Mouse (Mus musculus) left cerebral cortex, adult 8-10 months (tissue): ENCODE data around the gene 1500015O10Rik. TPM values are rescaled to one million over a fixed set of nuclear protein-coding genes. Genes with fewer than 3 reads are reported as not detected.

Source experiments
- DNase-seq, 2 experiments: peaks; one replicate each; pipeline ENCODE4 v3.0.0; 2022; ENCODE audit warnings: low spot score in 2 of 2
- total RNA-seq, 4 experiments: library from RNA; stranded (reverse); gene quantifications; 2 replicates each; pipeline ENCODE4 v1.2.4; 2022

The 1500015O10Rik gene
- total RNA-seq, 4 experiments from 2014 or later: 0.44 to 15.0 (median 2.0) TPM

GRCm38 (mm10) chr1:43772694-43773093 lies 42.3 kb downstream of the 1500015O10Rik start:
- DNase-seq: no peak

GRCm38 (mm10) chr1:43774126-43774525 lies 43.7 kb downstream of the 1500015O10Rik start:
- DNase-seq: no peak

- no peak for DNase-seq
These were observed 45.7 kb downstream of the 1500015O10Rik start for GRCm38 (mm10) chr1:43776106-43776505.

- DNase-seq: no peak
These were observed 50.8 kb downstream of the 1500015O10Rik start for GRCm38 (mm10) chr1:43781195-43781594.

- DNase-seq: no peak
These were observed 51.3 kb downstream of the 1500015O10Rik start for GRCm38 (mm10) chr1:43781672-43782071.

- peak in 1 of 2 experiments; percentile 35 for DNase-seq
These were observed 52.3 kb downstream of the 1500015O10Rik start for GRCm38 (mm10) chr1:43782680-43783079.

- no peak for DNase-seq
These were observed 52.8 kb downstream of the 1500015O10Rik start for GRCm38 (mm10) chr1:43783186-43783585.

- DNase-seq: no peak
These were observed 54.9 kb downstream of the 1500015O10Rik start for GRCm38 (mm10) chr1:43785316-43785715.

GRCm38 (mm10) chr1:43786711-43787110 lies 56.3 kb downstream of the 1500015O10Rik start:
- DNase-seq: no peak

GRCm38 (mm10) chr1:43789765-43790164 lies 59.4 kb downstream of the 1500015O10Rik start:
- no peak for DNase-seq

Other genes with a start within 250 kb of the 1500015O10Rik start
- 10 to 100 TPM; 43.1 to 59.2 (median 49.6) TPM for gene Uxs1, start 97.2 kb downstream of the 1500015O10Rik start, total RNA-seq
- gene Tpp2, start 203.0 kb downstream of the 1500015O10Rik start, total RNA-seq: 10 to 100 TPM; 45.1 to 49.1 (median 46.9) TPM